Mouse (Mus musculus) common myeloid progenitor, adult 5-6 weeks (primary cell): ENCODE data around the gene Lgals1. TPM values are rescaled to one million over a fixed set of nuclear protein-coding genes. Genes with fewer than 3 reads are reported as not detected.
A peak's percentile ranks its signal among the peaks of the same experiment; 100 is the strongest.

Source experiments
- ATAC-seq: replicated peaks from 2 replicates; pipeline ENCODE4 v1.8.0; 2016; ENCODE audit warnings: low read depth, mild to moderate bottlenecking, moderate TSS enrichment, inconsistent platforms; ENCODE audit not compliant: poor library complexity, severe bottlenecking
- total RNA-seq: library from RNA; stranded (forward); fragments of 200-1000, 187-1606 nt; gene quantifications from 2 replicates; pipeline ENCODE4 v1.2.3, GENCODE M21; 2017

The Lgals1 gene
- total RNA-seq, 1 experiment from 2014 or later = 322 TPM

DNA sequence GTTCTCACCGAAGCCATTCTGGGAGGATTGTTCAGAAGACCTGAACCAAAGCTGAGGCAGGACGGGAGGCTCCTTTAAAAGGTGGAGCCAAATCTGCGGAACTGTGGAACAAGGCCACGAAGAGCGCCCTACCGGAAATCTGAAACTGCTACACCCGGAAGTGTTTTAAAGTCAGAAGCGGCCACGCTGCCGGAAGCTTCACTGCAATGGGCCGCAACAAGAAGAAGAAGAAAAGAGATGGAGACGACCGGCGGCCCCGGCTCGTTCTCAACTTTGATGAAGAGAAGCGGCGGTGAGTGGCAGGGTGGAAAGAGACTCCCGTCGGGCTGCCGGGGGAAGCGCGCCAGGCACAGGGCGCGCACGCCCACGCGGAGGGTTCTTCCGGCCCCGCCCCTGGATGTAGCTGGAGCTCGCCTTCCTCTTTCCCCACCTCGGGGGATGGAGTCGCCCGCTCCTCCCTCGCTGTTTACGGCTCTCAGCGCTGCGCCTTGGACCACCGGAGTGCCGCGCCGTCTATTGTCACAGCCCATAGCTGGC lies 8.3 kb downstream of the Lgals1 start, which contains the start of gene Nol12:
TSS of gene Nol12 (plus strand) at position 150 of the 537 bp plus-strand sequence.
- ATAC-seq = peak; percentile 82

DNA sequence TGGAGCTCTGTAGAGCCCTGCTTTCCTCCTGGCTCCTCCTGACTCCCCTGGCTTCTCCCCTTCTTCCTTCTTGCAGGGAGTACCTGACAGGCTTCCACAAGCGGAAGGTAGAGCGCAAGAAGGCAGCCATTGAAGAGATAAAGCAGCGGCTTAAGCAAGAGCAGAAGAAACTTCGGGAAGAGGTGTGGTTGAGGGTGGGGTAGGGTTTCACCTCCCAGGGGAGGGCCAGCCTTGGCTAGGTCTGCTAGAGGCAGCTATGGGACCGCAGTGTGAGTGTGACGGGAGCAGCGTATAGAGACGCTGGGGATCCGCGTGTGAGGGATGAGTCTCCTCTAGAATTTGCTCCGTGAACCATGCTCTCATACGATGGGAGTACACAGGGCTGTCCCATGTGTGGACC lies 9.9 kb downstream of the Lgals1 start:
- ATAC-seq = no peak

DNA sequence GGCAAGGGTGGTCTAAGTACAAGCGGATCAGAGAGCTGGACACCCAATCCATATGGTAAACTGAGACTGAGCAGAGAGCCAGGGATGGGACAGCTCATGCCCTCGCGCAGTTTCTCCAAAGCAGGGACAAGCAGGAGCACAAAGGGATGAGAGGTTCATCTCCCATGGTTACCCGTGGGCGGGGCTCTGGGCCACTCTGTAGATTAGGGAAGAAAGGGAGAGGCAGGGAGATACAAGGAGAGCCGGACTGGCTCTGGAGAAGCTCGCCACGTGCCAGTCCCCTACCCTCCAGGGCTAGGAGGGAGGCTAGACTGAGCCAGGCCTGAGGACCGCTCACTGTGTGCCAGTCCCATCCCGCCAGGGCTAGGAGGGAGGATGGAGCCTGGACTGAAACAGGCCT lies 10.8 kb downstream of the Lgals1 start:
- ATAC-seq = no peak

DNA sequence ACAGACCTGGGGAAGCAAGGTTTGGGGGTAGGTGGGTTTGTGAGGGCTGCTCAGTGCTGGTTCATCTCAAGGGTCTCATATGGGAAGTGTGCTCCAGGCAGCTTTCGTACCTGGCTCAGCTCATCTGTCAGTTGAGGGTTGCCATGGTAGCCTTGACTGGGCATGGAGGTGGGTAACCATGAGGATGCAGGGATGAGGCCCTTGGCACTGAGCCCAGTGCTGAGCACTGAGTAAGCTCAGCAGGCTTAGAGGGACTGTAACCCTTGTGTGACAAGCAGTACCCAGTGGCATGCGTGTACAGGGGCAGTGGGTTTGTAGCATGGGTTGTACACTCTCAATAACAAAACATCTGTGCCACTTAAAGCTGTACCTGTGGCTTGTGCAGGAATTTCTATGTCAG lies 11.4 kb downstream of the Lgals1 start:
- no peak for ATAC-seq

DNA sequence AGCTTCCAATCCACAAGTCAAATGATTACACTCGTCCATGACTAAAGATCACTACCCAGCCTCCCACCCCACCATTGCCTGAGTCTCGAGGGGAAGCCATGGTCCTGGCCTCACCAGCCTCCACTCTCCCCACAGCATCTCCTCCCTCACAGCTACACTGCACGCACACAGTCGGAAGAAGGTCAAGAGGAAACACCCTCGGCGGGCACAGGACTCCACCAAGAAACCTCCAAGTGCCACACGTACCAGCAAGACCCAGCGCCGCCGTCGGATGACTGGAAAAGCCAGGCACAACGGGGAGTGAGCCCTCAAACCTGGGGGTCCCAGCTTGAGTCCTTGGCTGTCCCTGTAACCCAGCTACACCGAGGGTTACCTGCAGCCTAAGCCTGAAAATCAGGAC lies 13.8 kb downstream of the Lgals1 start:
- no peak for ATAC-seq

DNA sequence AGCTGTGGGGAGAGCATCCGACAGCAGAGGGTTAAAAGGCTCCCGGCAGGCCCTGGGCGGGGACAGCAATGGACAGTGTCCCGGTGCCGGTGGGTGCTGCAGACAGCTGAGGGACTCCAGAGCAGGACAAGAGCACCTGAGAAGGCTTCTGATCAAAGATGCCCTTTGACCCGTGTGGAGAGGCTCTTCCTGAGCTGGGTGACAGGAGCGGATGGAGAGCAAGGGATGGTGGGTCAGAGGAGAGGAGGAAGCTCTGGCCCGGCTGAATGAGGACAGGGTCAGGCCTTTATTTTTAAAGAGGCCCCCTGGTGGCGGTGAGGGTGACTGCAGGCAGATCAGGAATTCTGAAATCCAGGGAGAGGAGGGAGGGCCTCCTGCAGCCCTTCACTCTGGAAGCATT lies 16.1 kb downstream of the Lgals1 start:
- peak; percentile 64 for ATAC-seq

DNA sequence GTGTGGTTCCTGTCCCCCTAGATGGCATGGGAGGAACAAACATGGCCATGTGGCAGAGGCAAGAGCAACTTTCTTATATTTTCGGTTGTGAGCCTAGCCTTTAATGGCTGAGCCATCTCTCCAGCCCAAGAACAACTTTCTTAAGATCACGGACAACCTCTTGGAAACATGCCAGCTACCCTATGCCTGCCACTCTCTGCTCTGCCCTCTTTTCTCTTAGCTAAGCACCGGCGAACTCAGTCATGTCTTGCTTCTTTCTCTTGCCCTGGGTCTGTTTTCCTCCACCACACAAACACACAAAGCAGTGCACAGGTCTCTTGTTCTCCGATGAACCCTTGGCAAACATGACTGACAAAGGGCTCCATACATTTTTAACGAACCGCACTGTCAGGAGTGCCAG lies 19.7 kb downstream of the Lgals1 start:
- no peak for ATAC-seq

DNA sequence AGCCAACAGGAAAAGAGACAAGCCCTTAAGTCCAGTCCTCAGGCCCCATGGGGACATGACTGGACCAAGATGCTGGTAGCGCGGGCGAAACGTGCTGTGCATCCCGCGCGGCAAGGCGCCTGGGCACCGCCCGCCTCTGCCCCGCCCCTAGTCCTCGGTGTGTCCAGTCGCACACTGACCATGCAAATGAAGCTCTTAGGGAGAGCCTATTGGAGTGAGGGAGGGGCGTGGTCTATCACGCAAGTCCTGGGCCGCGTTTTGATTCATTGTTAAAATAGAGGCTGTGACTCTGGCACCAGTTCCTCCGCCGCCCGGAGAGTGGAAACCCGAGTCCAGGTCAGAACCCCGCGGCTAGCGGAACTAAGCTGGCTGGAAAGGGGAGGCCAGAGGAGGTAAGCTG lies 21.1 kb downstream of the Lgals1 start, which contains the start of gene Triobp:
TSS of gene Triobp (plus strand) at position 68 of the 400 bp plus-strand sequence.
- peak; percentile 94 for ATAC-seq

DNA sequence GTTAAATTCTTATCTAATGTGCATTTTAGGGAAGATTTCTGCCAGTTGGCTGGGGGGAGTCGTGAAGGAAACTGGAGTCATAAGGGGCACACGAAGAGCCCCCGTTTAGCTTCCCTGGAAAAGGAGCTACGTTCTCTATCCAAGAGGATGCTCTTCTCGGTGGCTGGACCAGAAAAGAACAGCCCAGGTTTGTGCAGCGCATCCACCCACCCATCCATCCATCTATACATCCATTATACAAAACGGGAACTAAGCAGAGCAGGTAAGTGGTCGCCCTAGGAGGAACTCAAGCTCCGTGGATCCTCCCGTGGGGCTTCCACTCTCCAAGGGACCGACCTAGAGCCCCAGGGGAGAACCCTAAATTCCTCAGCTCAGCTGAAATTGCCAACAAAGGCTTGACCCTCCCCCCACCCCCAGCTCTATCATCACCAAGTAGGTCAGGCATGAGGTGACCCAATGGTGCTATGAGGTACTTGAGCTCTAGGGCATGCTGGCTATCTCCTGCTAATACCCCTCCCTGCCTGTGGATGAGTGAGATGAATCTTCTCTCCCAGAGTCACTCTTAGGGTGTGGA lies 21.7 kb downstream of the Lgals1 start:
- ATAC-seq = no peak

DNA sequence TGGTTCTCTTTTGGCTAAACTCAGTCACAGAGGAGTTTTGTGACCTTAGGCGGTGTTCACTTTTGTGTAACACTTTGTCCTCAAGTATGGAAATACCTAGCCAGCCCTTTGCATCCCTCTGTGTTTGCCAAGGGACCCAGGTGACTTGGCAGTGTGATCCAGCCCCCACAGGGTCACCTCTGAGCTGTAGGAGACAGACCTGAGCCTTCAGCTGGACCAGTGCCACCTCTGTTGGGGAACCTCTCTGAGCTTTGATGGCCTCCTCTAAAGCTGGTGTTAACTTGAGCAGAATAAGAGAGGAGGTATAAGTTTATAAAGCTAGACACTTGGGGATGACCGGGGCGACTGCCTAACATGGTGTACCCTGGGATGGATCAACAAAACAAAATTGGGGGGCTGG lies 22.4 kb downstream of the Lgals1 start:
- no peak for ATAC-seq

DNA sequence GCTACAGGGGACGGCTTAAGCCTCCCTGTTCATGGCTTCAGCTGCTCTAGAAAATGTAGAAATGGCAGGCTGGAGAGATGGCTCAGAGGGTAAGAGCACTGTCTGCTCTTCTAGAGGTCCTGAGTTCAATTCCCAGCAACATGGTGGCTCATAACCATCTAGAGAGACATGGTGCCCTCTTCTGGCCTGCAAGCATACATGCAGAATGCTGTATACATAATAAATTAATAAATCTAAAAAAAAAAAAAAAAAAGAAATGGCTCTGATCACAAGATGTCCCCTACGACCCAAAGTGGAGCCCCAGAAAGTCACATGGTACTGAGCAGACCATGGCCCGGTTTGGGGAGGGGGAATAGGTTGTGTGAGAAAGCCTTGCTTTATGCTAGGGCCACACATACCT lies 29.1 kb downstream of the Lgals1 start:
- ATAC-seq = no peak

DNA sequence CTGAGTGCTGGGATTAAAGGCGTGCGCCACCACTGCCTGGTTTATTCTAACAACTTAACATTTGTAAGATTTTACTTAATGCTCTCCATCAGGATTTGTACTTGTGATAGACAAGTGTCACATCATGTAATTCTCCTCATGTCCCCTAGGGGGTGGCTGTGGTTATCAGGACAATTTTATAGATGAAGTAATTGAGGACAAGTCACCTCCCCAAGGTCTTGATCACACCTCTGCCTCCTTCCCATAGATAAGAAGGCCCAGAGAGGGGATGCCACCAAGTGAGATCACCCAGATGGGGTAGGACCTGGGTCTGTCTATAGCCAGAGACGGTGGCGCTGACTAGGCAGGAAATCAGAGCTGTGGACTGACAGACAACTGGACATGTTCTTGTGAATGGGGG lies 29.8 kb downstream of the Lgals1 start:
- ATAC-seq = no peak

DNA sequence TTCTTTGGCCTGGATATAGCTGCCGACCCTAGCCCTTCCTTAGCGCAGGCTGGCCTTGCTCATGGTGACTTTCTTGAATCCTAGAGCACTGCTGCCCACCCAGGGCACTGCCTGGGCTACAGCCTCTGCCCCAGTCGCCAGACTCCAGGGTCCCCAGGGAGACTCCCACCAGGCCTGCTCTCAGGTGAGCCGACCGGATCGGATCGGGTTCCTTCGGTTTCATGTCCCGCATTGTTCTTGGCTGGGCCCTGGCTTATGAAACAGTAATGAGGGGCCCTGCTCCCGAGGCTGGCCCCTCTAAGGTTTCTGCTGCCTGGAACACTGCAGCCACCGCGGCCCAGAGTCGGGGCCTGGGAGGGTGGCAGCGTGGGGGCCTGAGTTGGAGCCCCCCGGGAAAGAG lies 30.5 kb downstream of the Lgals1 start:
- no peak for ATAC-seq

DNA sequence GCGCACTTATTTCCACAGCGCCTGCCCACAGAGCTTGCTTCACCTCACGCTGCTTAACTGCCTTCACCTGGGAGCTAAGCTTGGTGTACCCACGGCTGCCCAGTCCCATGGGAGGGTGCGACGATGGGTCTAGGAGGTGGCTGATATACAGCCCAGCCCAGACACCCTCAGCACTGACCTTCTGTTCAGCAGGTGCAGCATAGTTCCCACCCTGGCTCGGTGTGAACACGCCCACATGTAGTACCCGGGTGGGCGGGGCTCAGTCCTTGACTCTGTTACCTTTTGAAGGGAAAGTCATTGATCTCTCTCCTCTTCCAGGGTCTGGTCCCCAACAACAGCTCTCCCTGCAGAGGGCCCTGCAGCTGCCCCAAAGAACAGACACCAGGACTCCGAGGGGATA lies 33.0 kb downstream of the Lgals1 start:
- ATAC-seq = no peak

DNA sequence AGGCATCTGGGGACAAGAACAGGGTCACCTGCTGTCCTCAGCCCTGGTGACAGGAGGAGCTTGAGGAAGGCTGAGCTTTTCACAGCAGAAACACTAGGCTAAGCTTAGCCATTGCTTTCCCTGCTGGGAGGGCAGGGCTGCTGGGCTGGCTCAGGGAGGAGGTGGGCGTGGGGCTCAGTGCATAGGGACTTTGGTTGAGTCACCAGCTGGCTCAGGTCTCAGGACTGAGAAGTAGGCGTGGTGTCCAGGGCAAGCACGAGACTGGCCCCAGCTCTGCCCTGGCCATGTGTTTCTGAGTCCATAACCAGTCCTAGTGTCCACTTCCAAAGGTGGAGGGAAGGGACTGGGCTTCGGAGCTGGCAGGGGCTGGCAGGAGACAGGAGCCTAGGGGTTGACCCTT lies 33.6 kb downstream of the Lgals1 start:
- ATAC-seq = no peak

DNA sequence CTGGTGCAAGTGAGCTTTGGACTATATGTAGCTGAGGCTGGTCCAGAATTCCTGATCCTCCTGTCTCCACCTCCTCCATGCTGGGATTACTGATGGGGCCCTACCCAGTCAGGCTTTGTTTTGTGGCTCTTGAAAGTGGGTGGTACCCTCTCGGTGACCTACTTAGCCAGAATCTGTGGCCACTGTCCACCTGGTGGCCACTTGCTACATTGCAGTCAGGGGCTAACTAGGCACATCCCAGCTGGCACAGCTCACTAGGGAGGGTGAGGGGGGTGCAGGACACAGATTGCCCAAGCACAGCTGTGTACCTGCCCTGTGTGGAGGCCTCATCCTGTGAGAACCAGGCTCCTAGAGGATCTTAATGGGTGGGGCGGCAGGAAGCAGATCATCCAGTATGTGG lies 36.4 kb downstream of the Lgals1 start:
- ATAC-seq = peak; percentile 91

DNA sequence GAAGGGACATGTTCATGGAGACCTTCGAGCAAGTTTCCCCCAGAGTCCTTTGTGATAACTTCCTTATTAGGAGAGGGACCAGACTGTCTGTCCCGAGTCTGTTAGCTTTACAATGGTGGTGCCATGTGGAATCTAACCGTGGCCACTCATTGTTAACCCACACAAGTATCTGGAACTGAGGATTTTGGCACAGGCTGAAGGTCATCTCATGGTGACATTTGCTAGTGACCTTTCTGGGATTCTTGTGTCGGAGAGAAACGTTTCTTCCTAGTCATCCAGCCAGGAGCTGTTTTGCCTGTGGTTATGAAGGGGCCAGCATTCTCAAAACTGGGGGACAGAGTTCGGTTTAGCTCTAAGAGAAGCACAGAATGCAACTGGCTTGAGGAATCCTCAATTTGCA lies 45.1 kb downstream of the Lgals1 start:
- ATAC-seq = no peak

DNA sequence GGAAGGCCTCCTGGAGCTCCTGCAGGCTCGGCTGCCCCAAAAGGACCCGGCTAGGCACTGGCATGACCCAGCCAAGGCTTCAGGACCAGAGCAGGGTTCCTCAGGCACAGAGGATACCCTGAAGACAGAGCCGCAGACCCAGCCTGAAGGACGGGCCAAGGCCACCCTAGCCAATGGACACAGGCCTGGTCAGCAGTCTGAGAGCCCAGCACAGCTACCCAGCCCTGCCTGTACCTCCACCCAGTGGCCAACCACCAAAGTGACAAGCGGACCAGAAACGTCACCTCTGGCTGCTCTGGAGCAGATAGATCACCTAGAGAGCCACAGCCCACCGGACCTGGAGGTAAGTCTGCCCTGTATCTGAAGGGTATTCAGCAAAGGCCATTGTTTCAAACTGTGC lies 47.4 kb downstream of the Lgals1 start:
- no peak for ATAC-seq

DNA sequence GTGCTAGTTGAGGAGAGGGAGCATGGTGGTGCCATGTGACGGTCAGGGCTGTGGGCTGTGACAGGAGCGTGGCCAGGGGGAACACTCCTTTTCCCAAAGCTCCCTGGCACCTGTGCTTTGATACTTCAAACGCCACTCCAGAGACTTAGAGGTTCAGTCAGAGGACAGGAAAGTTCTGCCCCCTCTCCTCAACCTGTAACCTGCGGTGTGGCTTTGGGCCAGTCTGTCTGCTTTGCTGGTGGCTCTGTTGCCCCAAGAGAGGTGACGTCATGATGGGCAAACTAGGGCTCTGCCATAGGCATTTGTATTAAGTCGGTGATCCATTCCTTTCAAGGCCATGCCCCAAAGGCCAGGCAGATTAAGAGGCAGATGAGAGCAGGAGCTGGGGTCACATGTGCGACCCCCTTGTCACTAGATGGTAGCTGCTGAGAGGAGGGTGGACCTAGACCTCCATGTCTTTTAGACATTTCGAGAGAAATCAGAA lies 51.2 kb downstream of the Lgals1 start:
- ATAC-seq = no peak

DNA sequence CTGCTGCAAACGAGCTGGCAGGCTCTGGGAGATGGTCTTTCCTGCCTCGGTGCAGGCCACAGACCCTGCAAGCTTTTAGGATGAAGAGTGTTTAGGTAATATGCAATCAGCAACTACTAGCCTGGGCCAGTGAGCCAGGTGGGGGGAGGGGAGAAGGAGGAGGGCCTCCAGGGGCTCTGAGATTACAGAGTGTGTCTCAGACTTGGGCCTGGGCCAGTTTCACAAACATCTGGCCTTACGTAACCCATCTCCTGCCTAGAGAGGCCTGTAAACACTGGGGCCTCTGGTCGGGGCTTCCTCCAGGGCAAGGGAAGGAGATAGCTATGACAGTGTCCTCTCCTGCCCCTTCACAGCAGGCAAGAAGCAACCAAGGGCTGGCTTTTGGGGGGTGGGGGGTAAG lies 52.4 kb downstream of the Lgals1 start:
- peak; percentile 40 for ATAC-seq
